Mouse (Mus musculus) kidney, adult 8-10 months (tissue): Measurements from ENCODE around the gene Frg2f1.

ENCODE experiments used
- DNase-seq, 2 experiments: peaks; one replicate each; pipeline ENCODE4 v3.0.0; 2022

Gene Frg2f1

GRCm38 (mm10) chr4:119492291-119492932, 46.9 kb downstream of the Frg2f1 start, which contains the start of gene Rimkla:
Rimkla (minus strand) TSS chr4:119492628.
- DNase-seq: peak; percentile 15 to 39

- DNase-seq: peak in 1 of 2 experiments; percentile 31
These were observed 48.5 kb downstream of the Frg2f1 start for GRCm38 (mm10) chr4:119490806-119491205.

- DNase-seq: no peak
These were observed 49.7 kb downstream of the Frg2f1 start for GRCm38 (mm10) chr4:119489666-119490065.

- no peak for DNase-seq
These were observed 54.4 kb downstream of the Frg2f1 start for GRCm38 (mm10) chr4:119484882-119485281.

GRCm38 (mm10) chr4:119483051-119483450, 56.3 kb downstream of the Frg2f1 start:
- no peak for DNase-seq
